Mouse (Mus musculus) hindbrain, postnatal 0 days (tissue): ENCODE measurements around the gene Cask. TPM values are rescaled to one million over a fixed set of nuclear protein-coding genes. Genes with fewer than 3 reads are reported as not detected.

Experiments used
- ATAC-seq: fragments of 200-750 bp; cut with Nextera tagmentation; 2 replicates; pipeline ENCODE4 v1.8.0; 2017; ENCODE audit warnings: mild to moderate bottlenecking, moderate TSS enrichment, moderate library complexity
- DNase-seq: peaks from one replicate; pipeline ENCODE4 v3.0.0-alpha.2; 2015; ENCODE audit warnings: low spot score
- H3K27ac ChIP-seq: fragments of 300-500 bp; sonication (generic); 2 replicates; pipeline ENCODE4 v1.5.1; 2014; ENCODE audit warnings: mild to moderate bottlenecking
- H3K27me3 ChIP-seq: fragments of 300-500 bp; sonication (generic); 2 replicates; pipeline ENCODE4 v1.6.1; 2014; ENCODE audit warnings: low read length, mixed read lengths; ENCODE audit not compliant: insufficient read depth
- H3K36me3 ChIP-seq: fragments of 300-500 bp; sonication (generic); 2 replicates; pipeline ENCODE4 v1.6.1; 2014; ENCODE audit warnings: low read length, mixed read lengths; ENCODE audit not compliant: insufficient read depth
- H3K4me1 ChIP-seq: fragments of 300-500 bp; sonication (generic); 2 replicates; pipeline ENCODE4 v1.6.1; 2014; ENCODE audit warnings: antibody characterized with exemption, low read length, mixed read lengths; ENCODE audit not compliant: insufficient read depth
- H3K4me2 ChIP-seq: fragments of 300-500 bp; sonication (generic); 2 replicates; pipeline ENCODE4 v1.6.1; 2014; ENCODE audit warnings: low read depth, mild to moderate bottlenecking, low read length, moderate library complexity, mixed read lengths
- H3K4me3 ChIP-seq: fragments of 300-500 bp; sonication (generic); 2 replicates; pipeline ENCODE4 v1.5.1; 2014; ENCODE audit warnings: low read length
- H3K9ac ChIP-seq: fragments of 300-500 bp; sonication (generic); replicated peaks from 2 replicates; pipeline ENCODE4 v1.6.1; 2014; ENCODE audit warnings: mild to moderate bottlenecking, low read length, moderate library complexity, mixed read lengths
- H3K9me3 ChIP-seq: fragments of 300-500 bp; sonication (generic); 2 replicates; pipeline ENCODE4 v1.6.1; 2016; ENCODE audit warnings: low read length, mixed read lengths
- CTCF ChIP-seq: IDR thresholded peaks from 2 replicates; pipeline ENCODE4 v1.5.1; 2016; ENCODE audit warnings: antibody characterized with exemption, control low read depth, low read depth
- WGBS: fragments of 180-500 bp; shearing (Covaris S2); extraction: QIAGEN DNeasy Blood & Tissue Kit; methylation state at CpG from one replicate; pipeline ENCODE4 v1.1.7; 2014; 5-methylcytosine and 5-hydroxymethylcytosine counted together
- polyA plus RNA-seq: library from polyadenylated mRNA; unstranded; fragments of >200 nt; fragmentation: Nextera tagmentation; extraction: Ambion mirVana; gene quantifications from 2 replicates; pipeline ENCODE4 v1.2.1, GENCODE M21; 2015
- total RNA-seq: library from RNA; depleted of rRNA; stranded (reverse); fragments of >200 nt; gene quantifications from 2 replicates; pipeline ENCODE4 v1.2.3, GENCODE M21; 2014; rRNA removed

The Cask gene
- total RNA-seq (97.0 and 176 TPM in 2 replicates), polyA plus RNA-seq (66.7 and 70.8 TPM in 2 replicates)

GRCm38 (mm10) chrX:13851285-13851684, at the start of gene Cask:
Gene Cask, minus strand, starts transcription at chrX:13851367.
- ATAC-seq = no peak
- WGBS = 56% methylated on average over 4 of the region's 4 CpGs
- H3K27me3 ChIP-seq = no peaks in the 10 kb centered on the region
- no peaks in the 10 kb centered on the region for H3K4me1 ChIP-seq
- no peaks in the 10 kb centered on the region for H3K9me3 ChIP-seq
- no peak for TF ChIP-seq CTCF
- H3K36me3 ChIP-seq = no peaks in the 10 kb centered on the region
- no peak within 1 kb of the TSS for H3K27ac ChIP-seq
- no peak within 1 kb of the TSS for H3K4me3 ChIP-seq
- DNase-seq = no peak
- no peak within 1 kb of the TSS for H3K4me2 ChIP-seq
- H3K9ac ChIP-seq = no peak within 1 kb of the TSS

DNA sequence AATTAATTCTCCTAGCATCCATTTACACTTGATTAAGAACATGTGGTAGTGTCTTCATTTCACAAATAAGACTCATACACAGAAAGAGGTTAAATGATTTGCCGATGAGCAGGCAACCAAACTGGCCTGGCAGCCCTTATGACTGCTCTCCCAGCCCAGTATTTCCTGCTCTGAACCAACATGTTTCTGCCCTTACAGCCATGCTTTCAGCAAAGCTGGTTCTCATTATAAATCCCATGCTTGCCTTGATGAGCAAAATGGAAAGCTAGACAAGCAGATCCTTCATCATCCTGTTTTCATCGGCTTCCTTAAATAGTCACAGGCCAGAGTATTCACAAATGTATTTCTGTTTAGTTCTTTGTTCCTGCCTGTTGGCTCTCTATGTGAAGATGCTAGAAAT, 38.8 kb upstream of the Cask start:
- Histone ChIP-seq H3K27me3 (no peaks in the 10 kb centered on the region), H3K4me1 (no peaks in the 10 kb centered on the region), H3K36me3 (no peaks in the 10 kb centered on the region), H3K27ac (no peak overlapping the region), H3K9me3 (no peaks in the 10 kb centered on the region), H3K9ac (no peak overlapping the region), H3K4me2 (no peak overlapping the region), H3K4me3 (no peak overlapping the region)
- no peak for ATAC-seq
- TF ChIP-seq CTCF = no peak
- WGBS = 87% methylated on average over 2 of the region's 2 CpGs
- DNase-seq = no peak

DNA sequence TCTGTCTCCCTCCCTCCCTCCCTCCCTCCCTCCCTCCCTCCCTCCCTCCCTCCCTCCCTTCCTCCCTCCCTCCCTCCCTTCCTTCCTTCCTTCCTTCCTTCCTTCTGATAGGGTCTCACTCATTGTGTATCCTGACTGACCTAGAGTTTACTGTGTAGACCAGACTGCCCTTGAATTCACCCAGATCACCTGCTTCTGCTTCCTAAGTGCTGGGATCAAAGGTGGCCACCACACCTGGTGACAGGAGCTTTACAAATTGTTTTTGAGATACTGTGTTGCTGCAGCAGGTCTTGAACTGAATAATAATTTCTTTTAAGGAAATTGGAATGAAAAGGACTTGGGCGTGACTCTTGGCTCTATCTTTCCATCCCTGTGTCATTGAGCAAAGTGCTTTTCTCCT, 33.2 kb upstream of the Cask start:
- H3K4me2 ChIP-seq = no peak overlapping the region
- H3K27me3 ChIP-seq = no peaks in the 10 kb centered on the region
- no peak overlapping the region for H3K4me3 ChIP-seq
- H3K36me3 ChIP-seq = no peaks in the 10 kb centered on the region
- no peak for TF ChIP-seq CTCF
- no peaks in the 10 kb centered on the region for H3K9me3 ChIP-seq
- DNase-seq = no peak
- no peak for ATAC-seq
- H3K9ac ChIP-seq = no peak overlapping the region
- WGBS = 67% methylated on average over 1 of the region's 1 CpGs
- no peaks in the 10 kb centered on the region for H3K4me1 ChIP-seq
- H3K27ac ChIP-seq = no peak overlapping the region

- Histone ChIP-seq H3K4me3 (no peak overlapping the region), H3K4me2 (no peak overlapping the region), H3K4me1 (no peaks in the 10 kb centered on the region), H3K27ac (no peak overlapping the region), H3K9me3 (no peaks in the 10 kb centered on the region), H3K9ac (no peak overlapping the region), H3K36me3 (no peaks in the 10 kb centered on the region), H3K27me3 (no peaks in the 10 kb centered on the region)
- no peak for TF ChIP-seq CTCF
- 28% methylated on average over 6 of the region's 6 CpGs for WGBS
- DNase-seq = no peak
- ATAC-seq = no peak
These were observed 30.8 kb upstream of the Cask start for GRCm38 (mm10) chrX:13881969-13882368.

DNA sequence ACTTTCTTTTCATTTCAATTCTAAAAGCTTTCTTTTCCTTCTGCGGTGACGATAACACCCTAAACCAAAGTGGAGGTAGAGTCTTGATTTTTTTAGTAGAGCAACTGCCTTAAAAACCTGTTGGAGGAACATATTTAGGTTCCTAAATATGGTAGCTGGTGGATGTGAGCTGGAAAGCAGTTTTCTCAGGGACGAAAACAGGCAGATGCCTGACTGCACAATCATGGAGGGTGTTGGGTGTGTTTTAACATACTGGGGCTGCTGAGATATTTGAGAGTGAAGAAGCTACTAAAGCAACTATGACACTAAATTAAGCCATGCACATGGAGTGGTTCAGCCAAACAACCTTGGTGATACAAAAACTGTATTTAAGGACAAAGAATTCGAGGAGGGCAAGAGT, 9.0 kb upstream of the Cask start:
- Histone ChIP-seq H3K9ac (no peak overlapping the region), H3K4me1 (no peaks in the 10 kb centered on the region), H3K27me3 (no peaks in the 10 kb centered on the region), H3K9me3 (no peaks in the 10 kb centered on the region), H3K27ac (no peak overlapping the region), H3K4me2 (no peak overlapping the region), H3K36me3 (no peaks in the 10 kb centered on the region), H3K4me3 (no peak overlapping the region)
- DNase-seq (no peak), ATAC-seq (no peak)
- WGBS = 85% methylated on average over 4 of the region's 4 CpGs
- TF ChIP-seq CTCF = no peak

- 82% methylated on average over 9 of the region's 9 CpGs for WGBS
- no peak for DNase-seq
- no peak overlapping the region for H3K9ac ChIP-seq
These were observed 7.9 kb upstream of the Cask start for GRCm38 (mm10) chrX:13859051-13859450.

DNA sequence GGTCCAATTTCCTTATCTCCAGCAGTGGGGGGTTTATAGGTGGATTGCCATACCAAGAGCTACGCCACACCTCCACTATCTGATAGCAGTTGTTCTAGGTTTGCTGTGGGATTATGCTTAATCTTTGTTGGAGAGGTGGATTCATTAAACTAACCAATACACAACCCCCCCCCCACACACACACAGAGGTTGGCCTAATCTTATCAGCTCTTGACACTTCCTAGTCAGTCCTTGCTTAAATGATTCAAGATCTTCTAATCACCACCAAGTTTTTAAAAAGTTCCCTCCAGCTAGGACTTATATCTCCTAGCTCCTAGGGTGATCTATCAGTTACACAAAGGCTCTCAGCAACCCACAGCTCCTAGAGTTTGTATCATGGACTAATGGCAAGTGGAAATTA, 2.7 kb downstream of the Cask start:
- no peaks in the 10 kb centered on the region for H3K9me3 ChIP-seq
- no peak overlapping the region for H3K4me3 ChIP-seq
- DNase-seq (no peak), ATAC-seq (no peak)
- H3K36me3 ChIP-seq = no peaks in the 10 kb centered on the region
- H3K27ac ChIP-seq = no peak overlapping the region
- WGBS = 92% methylated on average over 1 of the region's 1 CpGs
- no peak overlapping the region for H3K9ac ChIP-seq
- TF ChIP-seq CTCF = no peak
- no peak overlapping the region for H3K4me2 ChIP-seq
- no peaks in the 10 kb centered on the region for H3K27me3 ChIP-seq
- H3K4me1 ChIP-seq = no peaks in the 10 kb centered on the region

More at GRCm38 (mm10) chrX:13859051-13859450, 7.9 kb upstream of the Cask start:
- no peaks in the 10 kb centered on the region for H3K36me3 ChIP-seq
- no peak overlapping the region for H3K4me2 ChIP-seq
- ATAC-seq = no peak
- no peak for TF ChIP-seq CTCF
- H3K27me3 ChIP-seq = no peaks in the 10 kb centered on the region
- no peak overlapping the region for H3K27ac ChIP-seq
- no peaks in the 10 kb centered on the region for H3K9me3 ChIP-seq
- H3K4me1 ChIP-seq = no peaks in the 10 kb centered on the region
- H3K4me3 ChIP-seq = no peak overlapping the region
